Mouse (Mus musculus) cortical plate, adult 2 months (tissue): Measurements from ENCODE around the gene Srrm3.

Source experiments
- CTCF ChIP-seq: fragments of 200-500 bp; IDR thresholded peaks from 2 replicates; pipeline ENCODE4 v1.5.1; 2011; ENCODE audit warnings: mild to moderate bottlenecking, control low read depth, low read length; ENCODE audit not compliant: insufficient read depth; ENCODE audit errors: extremely low read depth
- POLR2A ChIP-seq: fragments of 200-500 bp; IDR thresholded peaks from 2 replicates; pipeline ENCODE4 v1.6.1; 2011; ENCODE audit warnings: mild to moderate bottlenecking, low read length, control low read depth; ENCODE audit not compliant: insufficient read depth; ENCODE audit errors: extremely low read depth

- no peak for TF ChIP-seq CTCF
- no peak for TF ChIP-seq POLR2A
Measured at GRCm38 (mm10) chr5:135804735-135805134, 2.0 kb upstream of the Srrm3 start.
